Mouse (Mus musculus) intestine, postnatal 0 days (tissue): Measurements from ENCODE around the gene Urgcp. TPM values are rescaled to one million over a fixed set of nuclear protein-coding genes. Genes with fewer than 3 reads are reported as not detected.

Source experiments
- ATAC-seq: fragments of 200-750 bp; cut with Nextera tagmentation; 2 replicates; pipeline ENCODE4 v1.8.0; 2017; ENCODE audit warnings: mild to moderate bottlenecking, moderate TSS enrichment, moderate library complexity
- H3K27ac ChIP-seq: fragments of 300-500 bp; sonication (generic); 2 replicates; pipeline ENCODE4 v1.5.1; 2014; ENCODE audit warnings: mild to moderate bottlenecking, low read depth, low read length, moderate library complexity
- H3K27me3 ChIP-seq: fragments of 300-500 bp; sonication (generic); replicated peaks from 2 replicates; pipeline ENCODE4 v1.6.1; 2014; ENCODE audit warnings: low read length, mixed read lengths; ENCODE audit not compliant: control insufficient read depth, insufficient read depth
- H3K36me3 ChIP-seq: fragments of 300-500 bp; sonication (generic); 2 replicates; pipeline ENCODE4 v1.6.1; 2014; ENCODE audit warnings: mild to moderate bottlenecking, moderate library complexity; ENCODE audit not compliant: control insufficient read depth, insufficient read depth
- H3K4me1 ChIP-seq: fragments of 300-500 bp; sonication (generic); replicated peaks from 2 replicates; pipeline ENCODE4 v1.6.1; 2014; ENCODE audit warnings: antibody characterized with exemption, low read length, mixed read lengths; ENCODE audit not compliant: control insufficient read depth, insufficient read depth
- H3K4me2 ChIP-seq: fragments of 300-500 bp; sonication (generic); replicated peaks from 2 replicates; pipeline ENCODE4 v1.6.1; 2014; ENCODE audit warnings: low read depth, mild to moderate bottlenecking, moderate library complexity
- H3K4me3 ChIP-seq: fragments of 300-500 bp; sonication (generic); 2 replicates; pipeline ENCODE4 v1.5.1; 2014; ENCODE audit warnings: low read depth, low read length
- H3K9ac ChIP-seq: fragments of 300-500 bp; sonication (generic); 2 replicates; pipeline ENCODE4 v1.6.1; 2014; ENCODE audit warnings: mild to moderate bottlenecking, low read depth, low read length
- H3K9me3 ChIP-seq: fragments of 300-500 bp; sonication (generic); 2 replicates; pipeline ENCODE4 v1.6.1; 2016; ENCODE audit warnings: mixed run types; ENCODE audit not compliant: control insufficient read depth
- CTCF ChIP-seq: sonication (generic); IDR thresholded peaks from 2 replicates; pipeline ENCODE4 v1.5.1; 2016; ENCODE audit warnings: low read depth, mild to moderate bottlenecking, control low read depth, antibody characterized with exemption, moderate library complexity
- WGBS: fragments of 180-500 bp; shearing (Covaris S2); extraction: QIAGEN DNeasy Blood & Tissue Kit; methylation state at CpG from one replicate; pipeline ENCODE4 v1.1.7; 2014; 5-methylcytosine and 5-hydroxymethylcytosine counted together
- polyA plus RNA-seq: library from polyadenylated mRNA; unstranded; fragments of >200 nt; fragmentation: Nextera tagmentation; extraction: Ambion mirVana; gene quantifications from 2 replicates; pipeline ENCODE4 v1.2.1, GENCODE M21; 2015

The Urgcp gene
- polyA plus RNA-seq, 1 experiment from 2014 or later = 15.4 TPM

DNA sequence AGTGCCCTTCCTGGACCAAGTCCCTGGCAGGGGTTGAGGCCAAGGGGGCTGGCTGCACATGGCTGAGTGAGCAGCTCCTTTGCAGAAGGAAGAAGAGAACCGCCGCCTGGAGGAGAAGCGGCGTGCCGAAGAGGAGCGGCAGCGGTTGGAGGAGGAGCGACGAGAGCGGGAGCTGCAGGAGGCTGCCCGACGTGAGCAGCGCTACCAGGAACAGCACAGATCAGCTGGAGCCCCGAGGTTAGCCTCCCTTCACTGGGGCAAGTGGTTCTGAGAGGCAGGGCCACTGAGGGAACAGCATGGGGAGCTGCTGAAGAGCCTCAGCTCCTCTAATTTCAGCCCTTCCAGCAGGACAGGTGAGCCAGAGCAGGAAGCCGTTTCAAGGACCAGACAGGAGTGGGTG lies 34.8 kb upstream of the Urgcp start:
- Histone ChIP-seq H3K27me3 (no peaks in the 10 kb centered on the region), H3K9me3 (no peaks in the 10 kb centered on the region), H3K4me1 (peaks cover 7% of the 10 kb centered on the region; the same call in 1 of the 2 replicates), H3K4me2 (no peak overlapping the region), H3K4me3 (no peak overlapping the region), H3K9ac (no peak overlapping the region), H3K36me3 (peaks cover 73% of the 10 kb centered on the region), H3K27ac (no peak overlapping the region)
- WGBS = 90% methylated on average over 15 of the region's 15 CpGs
- TF ChIP-seq CTCF = no peak
- ATAC-seq = no peak

DNA sequence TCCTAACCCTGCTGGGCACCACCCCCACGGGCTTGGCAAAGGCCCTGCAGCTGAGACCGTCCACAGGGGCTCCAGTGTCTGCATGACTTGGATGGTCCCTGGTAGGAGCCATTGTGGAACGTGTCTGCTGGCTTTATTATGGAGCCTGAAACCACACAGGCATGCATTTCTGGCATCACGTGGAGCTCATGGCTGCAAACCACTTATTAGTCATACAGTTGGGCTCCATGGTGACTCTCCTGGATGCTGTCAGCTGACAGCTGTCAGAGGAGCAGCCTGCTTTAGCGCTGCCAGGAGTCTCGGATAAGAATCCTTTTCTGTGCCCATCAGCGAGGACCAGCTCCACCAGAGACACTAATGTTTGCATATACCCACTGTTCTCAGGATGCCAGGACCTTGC lies 33.5 kb upstream of the Urgcp start:
- H3K27me3 ChIP-seq = no peaks in the 10 kb centered on the region
- ATAC-seq = no peak
- no peaks in the 10 kb centered on the region for H3K9me3 ChIP-seq
- no peak overlapping the region for H3K4me2 ChIP-seq
- no peak overlapping the region for H3K4me3 ChIP-seq
- WGBS = 89% methylated on average over 7 of the region's 7 CpGs
- no peak for TF ChIP-seq CTCF
- no peak overlapping the region for H3K27ac ChIP-seq
- H3K4me1 ChIP-seq = no peaks in the 10 kb centered on the region; the same call in 1 of the 2 replicates
- peaks cover 73% of the 10 kb centered on the region for H3K36me3 ChIP-seq
- H3K9ac ChIP-seq = no peak overlapping the region

DNA sequence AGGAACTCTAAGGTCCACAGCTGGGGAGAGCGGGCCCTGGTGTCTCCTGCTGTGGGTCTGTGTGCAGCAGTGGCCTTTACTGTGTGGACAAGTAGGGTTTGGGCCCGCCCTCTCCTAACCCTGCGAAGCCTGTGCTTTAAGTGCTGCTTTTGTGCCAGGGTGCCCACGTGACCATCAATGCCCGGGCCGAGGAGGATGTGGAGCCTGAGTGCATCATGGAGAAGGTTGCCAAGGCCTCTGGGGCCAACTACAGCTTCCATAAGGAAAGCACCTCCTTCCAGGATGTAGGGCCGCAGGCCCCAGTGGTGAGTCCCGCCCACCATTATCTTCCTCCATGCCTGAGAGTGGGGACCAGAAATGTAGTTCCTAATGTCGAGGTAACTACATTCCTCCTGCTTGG lies 33.1 kb upstream of the Urgcp start:
- Histone ChIP-seq H3K9ac (no peak overlapping the region), H3K4me3 (no peak overlapping the region), H3K4me1 (no peaks in the 10 kb centered on the region; the same call in 1 of the 2 replicates), H3K4me2 (no peak overlapping the region), H3K27ac (no peak overlapping the region), H3K27me3 (no peaks in the 10 kb centered on the region), H3K36me3 (peaks cover 73% of the 10 kb centered on the region), H3K9me3 (no peaks in the 10 kb centered on the region)
- no peak for TF ChIP-seq CTCF
- 87% methylated on average over 9 of the region's 9 CpGs for WGBS
- no peak for ATAC-seq

DNA sequence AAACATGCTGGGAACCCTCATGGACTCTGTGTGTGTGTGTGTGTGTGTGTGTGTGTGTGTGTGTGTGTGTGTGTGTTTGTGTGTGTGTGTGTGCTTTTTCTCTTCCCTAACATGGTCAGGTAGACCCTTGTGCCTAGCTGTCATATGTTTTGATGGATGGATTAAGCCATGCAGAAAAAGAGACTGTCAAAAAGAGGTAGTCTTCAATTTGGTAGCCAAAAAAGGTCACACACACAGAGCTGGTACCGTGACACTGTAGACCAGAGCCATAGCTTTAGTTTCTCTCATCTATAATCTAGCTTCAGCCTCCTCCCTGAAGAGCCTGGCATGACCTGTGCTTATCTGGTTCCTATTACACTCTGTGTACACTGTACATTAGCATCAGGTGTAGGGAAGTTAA lies 28.3 kb upstream of the Urgcp start:
- Histone ChIP-seq H3K4me3 (no peak overlapping the region), H3K4me1 (peaks cover 16% of the 10 kb centered on the region), H3K4me2 (no peak overlapping the region), H3K27me3 (no peaks in the 10 kb centered on the region), H3K9ac (no peak overlapping the region), H3K9me3 (no peaks in the 10 kb centered on the region), H3K27ac (no peak overlapping the region), H3K36me3 (peaks cover 33% of the 10 kb centered on the region)
- TF ChIP-seq CTCF = no peak
- no peak for ATAC-seq
- 91% methylated on average over 1 of the region's 1 CpGs for WGBS

DNA sequence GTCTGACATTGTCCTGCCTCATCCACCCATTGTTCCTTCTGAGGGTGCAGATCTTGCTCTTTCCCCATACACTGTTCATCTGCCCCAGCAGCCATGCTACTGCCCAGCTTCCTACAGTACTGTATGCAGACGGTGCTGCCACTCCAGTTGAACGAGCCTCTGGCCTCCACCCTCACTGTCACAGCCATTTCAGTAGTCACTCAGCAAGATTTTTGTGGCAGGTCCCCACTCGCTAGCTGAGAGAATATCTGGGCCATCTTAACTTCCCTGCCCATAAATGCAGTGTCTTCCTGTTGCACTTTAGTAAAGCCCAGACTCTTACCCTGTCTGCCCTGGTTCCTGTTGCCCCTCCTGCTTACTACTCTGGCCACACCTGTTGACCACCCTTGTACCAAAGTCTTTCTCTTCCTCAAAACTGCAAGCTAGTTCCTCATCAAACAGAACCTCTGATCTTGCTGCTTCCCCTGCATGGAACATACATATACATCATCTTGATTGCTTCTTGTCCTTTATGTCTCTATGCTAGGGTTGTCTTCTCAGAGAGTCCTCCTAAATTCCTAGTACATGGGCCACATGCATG lies 27.7 kb upstream of the Urgcp start:
- TF ChIP-seq CTCF = no peak
- Histone ChIP-seq H3K4me1 (peaks cover 19% of the 10 kb centered on the region), H3K36me3 (peaks cover 28% of the 10 kb centered on the region), H3K4me2 (peak overlapping the region; percentile 90), H3K27me3 (no peaks in the 10 kb centered on the region), H3K9ac (peak overlapping the region; percentile 23; the same call in 1 of the 2 replicates), H3K9me3 (no peaks in the 10 kb centered on the region), H3K4me3 (peak overlapping the region; percentile 79; the same call in 1 of the 2 replicates), H3K27ac (peak overlapping the region; percentile 97)
- WGBS = 48% methylated on average over 3 of the region's 3 CpGs
- no peak for ATAC-seq

DNA sequence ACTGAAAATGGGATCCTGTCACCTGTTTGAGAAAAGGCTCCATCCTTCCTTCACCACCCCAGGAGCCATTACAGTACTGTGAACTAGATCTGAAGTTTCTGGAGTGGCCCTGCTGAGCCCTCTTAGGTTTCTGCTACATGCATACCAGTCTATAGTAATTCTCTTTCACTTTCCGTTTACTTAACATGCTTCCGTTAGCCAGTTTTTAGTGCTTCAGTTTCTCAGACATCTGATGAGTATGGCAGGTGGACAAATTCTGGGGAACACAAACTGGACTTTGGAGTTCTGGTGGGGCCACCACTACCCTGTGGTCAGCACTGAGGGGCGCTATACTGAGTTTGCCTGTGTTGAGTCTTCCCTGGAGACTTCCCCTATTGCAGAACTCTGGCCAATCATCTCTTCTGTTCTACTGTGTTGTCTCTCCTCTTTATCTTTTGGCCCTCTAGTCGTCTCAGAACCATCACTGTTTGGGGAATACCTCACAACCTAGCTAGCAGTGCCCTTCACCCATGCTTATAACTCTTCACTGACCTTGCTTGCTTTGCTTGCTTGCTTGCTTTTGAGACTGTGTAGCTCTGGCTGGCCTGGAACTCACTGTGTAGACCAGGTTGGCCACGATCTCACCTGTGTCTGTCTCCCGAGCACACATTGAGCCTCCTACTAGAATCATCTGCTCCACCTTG lies 27.0 kb upstream of the Urgcp start:
- Histone ChIP-seq H3K4me2 (peak overlapping the region; percentile 90), H3K36me3 (peaks cover 21% of the 10 kb centered on the region), H3K9ac (peak overlapping the region; percentile 81), H3K4me3 (peak overlapping the region; percentile 79), H3K9me3 (no peaks in the 10 kb centered on the region), H3K27ac (peak overlapping the region; percentile 97), H3K4me1 (peaks cover 20% of the 10 kb centered on the region), H3K27me3 (no peaks in the 10 kb centered on the region)
- peak; percentile 41 for ATAC-seq
- 39% methylated on average over 6 of the region's 6 CpGs for WGBS
- peak; percentile 57 for TF ChIP-seq CTCF
